Mouse (Mus musculus): ENCODE results near the gene Pgpep1l.
"Not testable (repeated sequence)": the region's sequence is repeated elsewhere in the genome, so short reads cannot be mapped to it uniquely, and the experiment has no call there.

- not testable (repeated sequence) for TF ChIP-seq POLR2A (IDR thresholded peaks at IDR 0.05; ENCODE audit: low read depth, low read length); CTCF (IDR thresholded peaks at IDR 0.05; ENCODE audit: extremely low read depth, insufficient read depth, insufficient read length, insufficient replicate concordance)
These were observed 11.4 kb upstream of the Pgpep1l start for GRCm38 (mm10) chr7:68275445-68275837.

All from spleen, adult 2 months (tissue).